Mouse (Mus musculus): ENCODE data around the gene Olfr1186. TPM values are rescaled to one million over a fixed set of nuclear protein-coding genes. Genes with fewer than 3 reads are reported as not detected.
"Not testable (repeated sequence)": the region's sequence is repeated elsewhere in the genome, so short reads cannot be mapped to it uniquely, and the experiment has no call there.

The Olfr1186 gene
- not detected for total RNA-seq (2021)
- long read RNA-seq, experiment 1, result 0 reads
- long read RNA-seq, experiment 2, result 0 reads

DNA sequence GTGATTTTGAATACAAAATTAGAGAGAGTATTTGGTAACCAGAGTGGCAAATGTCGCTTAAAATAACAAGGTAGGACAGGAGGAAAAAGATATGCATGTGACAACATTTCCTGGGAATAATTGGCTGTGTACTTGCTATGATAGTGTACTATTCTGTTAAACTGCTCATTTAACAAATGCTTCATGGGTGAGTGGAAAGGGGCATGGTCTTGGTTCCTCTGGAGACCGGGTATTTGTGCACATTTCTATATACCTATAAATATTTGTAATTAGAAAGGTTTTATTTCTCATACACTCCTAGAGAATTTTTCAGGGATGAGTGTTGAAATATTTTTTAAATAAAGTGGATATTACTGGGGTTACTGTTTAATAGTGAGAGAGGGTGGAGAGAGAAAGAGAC lies at the start of gene Olfr1186:
TSS of gene Olfr1186 (plus strand) at position 301 of the 400 bp plus-strand sequence.
- intact Hi-C loops (cut with DNase I; ENCODE audit: low total_unique reads), result no loop called here
- DNase-seq, result no peak

DNA sequence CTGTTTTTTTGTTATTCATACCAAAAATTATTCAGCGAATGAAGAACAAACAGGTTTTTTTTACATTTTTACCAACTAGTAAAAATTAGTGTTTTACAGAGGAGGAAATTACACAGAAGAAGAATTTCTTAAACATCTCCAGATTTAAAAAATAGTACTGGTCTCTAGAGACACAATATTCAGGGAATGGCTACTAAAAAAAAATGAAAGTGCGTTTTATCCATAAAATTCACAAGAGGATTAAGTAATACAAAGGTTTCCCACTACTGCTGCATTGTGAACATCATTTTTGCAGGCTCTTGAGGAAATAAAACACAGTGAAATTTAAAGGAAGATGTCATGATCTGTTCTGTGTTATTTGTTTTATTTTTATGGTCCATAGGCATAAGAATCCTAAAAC lies 35.1 kb upstream of the Olfr1186 start, which contains the start of gene Olfr1184:
TSS of gene Olfr1184 (plus strand) at position 301 of the 400 bp plus-strand sequence.
- intact Hi-C loops (cut with DNase I; ENCODE audit: low total_unique reads), result no loop called here
- DNase-seq, result no peak

DNA sequence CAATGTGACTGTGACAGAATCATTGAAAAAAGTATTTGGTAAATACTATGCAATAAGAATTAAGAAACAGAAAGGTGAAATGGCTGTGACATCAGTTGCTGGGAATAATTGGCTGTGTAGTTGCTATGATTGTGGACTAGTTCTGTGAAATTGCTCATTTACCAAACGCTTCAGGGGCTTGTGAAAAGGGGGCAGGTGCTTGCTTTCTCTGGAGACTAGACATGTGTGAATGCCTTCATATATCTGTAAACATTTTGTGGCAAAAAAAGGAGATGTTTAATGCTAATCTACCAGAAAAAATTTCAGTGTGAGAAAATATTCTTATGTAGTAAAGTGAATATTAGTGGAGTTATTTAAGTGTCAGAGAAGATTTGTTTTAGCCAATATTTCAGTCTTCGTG lies 25.3 kb upstream of the Olfr1186 start, which contains the start of gene Olfr1185-ps1:
TSS of gene Olfr1185-ps1 (plus strand) at position 301 of the 400 bp plus-strand sequence.
- intact Hi-C loops (cut with DNase I; ENCODE audit: low total_unique reads), result no loop called here
- DNase-seq, result no peak

DNA sequence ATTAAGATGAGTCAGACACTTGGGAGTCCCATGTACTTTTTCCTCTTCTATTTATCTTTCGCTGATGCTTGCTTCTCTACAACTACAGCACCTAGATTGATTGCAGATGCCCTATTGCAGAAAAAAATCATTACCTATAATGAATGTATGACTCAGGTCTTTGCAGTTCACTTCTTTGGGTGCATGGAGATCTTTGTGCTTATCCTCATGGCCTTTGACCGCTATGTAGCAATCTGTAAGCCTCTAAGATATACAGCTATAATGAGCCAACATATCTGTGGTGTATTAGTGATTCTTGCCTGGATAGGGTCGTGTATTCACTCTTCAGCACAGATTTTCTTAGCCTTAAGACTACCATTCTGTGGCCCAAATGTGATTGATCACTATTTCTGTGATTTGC lies 7.4 kb downstream of the Olfr1186 start:
- DNase-seq, result no peak
- intact Hi-C loops (cut with DNase I; ENCODE audit: low total_unique reads), result no loop called here

DNA sequence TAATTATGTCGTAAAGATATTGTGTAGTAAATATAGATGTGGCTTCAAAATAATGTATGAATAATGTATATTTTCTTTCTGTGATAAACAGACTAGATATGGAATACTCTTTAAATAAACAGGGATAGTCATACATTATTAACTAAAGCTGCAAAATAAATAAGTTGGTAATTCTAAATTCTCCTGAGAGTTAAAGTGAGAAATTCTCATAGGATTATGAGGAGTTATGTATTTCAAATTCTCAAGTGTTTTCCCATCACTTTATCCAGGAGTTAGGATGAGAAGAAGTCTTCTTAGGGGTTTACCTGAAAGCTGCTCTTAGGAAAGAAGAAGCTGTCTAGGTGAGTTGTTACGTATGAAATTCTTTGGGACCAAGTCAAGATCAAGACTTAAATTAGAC lies 38.3 kb downstream of the Olfr1186 start, which contains the start of gene Olfr1188:
TSS of gene Olfr1188 (plus strand) at position 301 of the 400 bp plus-strand sequence.
- no peak for DNase-seq
- intact Hi-C loops (cut with DNase I; ENCODE audit: low total_unique reads), result no loop called here

DNA sequence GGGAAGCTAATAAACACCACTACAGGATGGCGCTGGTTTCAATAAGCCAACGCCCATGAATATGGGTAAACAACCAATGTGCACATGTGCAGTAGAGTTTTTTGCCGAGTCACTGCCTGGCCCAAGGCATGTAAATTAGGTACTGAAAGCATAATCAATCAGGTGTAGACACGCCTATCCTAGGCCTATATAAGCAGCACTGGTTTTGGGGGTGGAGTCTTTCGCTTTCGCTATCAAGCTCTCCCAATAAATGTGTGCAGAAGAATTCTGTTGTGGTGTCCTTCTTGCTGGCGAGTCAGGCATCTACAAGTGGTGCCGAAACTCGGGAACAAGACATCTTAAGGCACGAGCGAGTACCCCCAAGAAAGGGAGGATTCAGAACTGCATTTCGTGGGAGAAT lies 54.3 kb downstream of the Olfr1186 start:
- DNase-seq; intact Hi-C loops (cut with DNase I; ENCODE audit: low total_unique reads): not testable (repeated sequence)

Other genes starting within 250 kb of the Olfr1186 start
- not detected for gene Olfr1173, start 238.7 kb upstream of the Olfr1186 start, total RNA-seq (2021)
- gene Olfr1174-ps, start 203.4 kb upstream of the Olfr1186 start, total RNA-seq (2021), result not detected
- not detected for gene Olfr1175-ps, start 191.3 kb upstream of the Olfr1186 start, total RNA-seq (2021)
- not detected for gene Olfr1176, start 181.8 kb upstream of the Olfr1186 start, total RNA-seq (2021)
- not detected for gene Olfr1177-ps, start 172.1 kb upstream of the Olfr1186 start, total RNA-seq (2021)
- gene Olfr1178, start 131.5 kb upstream of the Olfr1186 start, total RNA-seq (2021), result not detected
- not detected for gene Olfr1179, start 112.1 kb upstream of the Olfr1186 start, total RNA-seq (2021)
- gene Olfr1180, start 99.4 kb upstream of the Olfr1186 start, total RNA-seq (2021), result not detected
- gene Olfr1181, start 92.4 kb upstream of the Olfr1186 start, total RNA-seq (2021), result not detected
- not detected for gene Gm13757, start 69.4 kb upstream of the Olfr1186 start, total RNA-seq (2021)
- not detected for gene Olfr1183, start 63.7 kb upstream of the Olfr1186 start, total RNA-seq (2021)
- not detected for gene Olfr1184, start 35.0 kb upstream of the Olfr1186 start, total RNA-seq (2021)
- not detected for gene Olfr1185-ps1, start 25.2 kb upstream of the Olfr1186 start, total RNA-seq (2021)
- not detected for gene Olfr1188, start 38.4 kb downstream of the Olfr1186 start, total RNA-seq (2021)
- gene Olfr1189, start 67.9 kb downstream of the Olfr1186 start, total RNA-seq (2021), result not detected
- under 1 TPM in 1 of 2 experiments, not detected in 1; 0.04 TPM for gene Olfr1191-ps1, start 122.0 kb downstream of the Olfr1186 start, total RNA-seq (2021)
- not detected for gene Olfr1192-ps1, start 130.0 kb downstream of the Olfr1186 start, total RNA-seq (2021)
- not detected for gene Olfr1193, start 157.1 kb downstream of the Olfr1186 start, total RNA-seq (2021)
- gene Olfr1195, start 170.6 kb downstream of the Olfr1186 start, total RNA-seq (2021), result not detected
- gene Olfr1196, start 186.0 kb downstream of the Olfr1186 start, total RNA-seq (2021), result not detected
- gene Olfr1197, start 213.8 kb downstream of the Olfr1186 start, total RNA-seq (2021), result not detected
- gene Olfr1198, start 232.8 kb downstream of the Olfr1186 start, total RNA-seq (2021), result not detected
- not detected for gene Olfr1199, start 241.9 kb downstream of the Olfr1186 start, total RNA-seq (2021)